ENCODE assay signal across 10 mouse cellular contexts in genomic region chr4:139872595-139872994, GRCm38 (mm10). TPM values are rescaled to one million over a fixed set of nuclear protein-coding genes. Genes with fewer than 3 reads are reported as not detected.
A peak's percentile ranks its signal among the peaks of the same experiment; 100 is the strongest.
DNase-seq lines count a peak whose midpoint lies in the region; ATAC-seq and TF ChIP-seq lines count a peak whose summit lies in the region.
"Had no signal": no experiment of that assay in that cellular context is flagged by ENCODE, and none has a peak within 500 bp of the region (broad histone marks: within the 10 kb centered on the region; RNA-seq: fewer than 3 reads in every experiment).

No protein-coding gene starts in this region.

- no peaks in the 10 kb centered on the region for H3K9me3 ChIP-seq in forebrain, embryonic 11.5 days (ENCODE audit: control insufficient read depth, low read length)
- H3K9me3 ChIP-seq in stomach, postnatal 0 days (ENCODE audit: control insufficient read depth, low read length), result no peaks in the 10 kb centered on the region

- no peaks in the 10 kb centered on the region for H3K36me3 ChIP-seq in forebrain, embryonic 11.5 days (ENCODE audit: control insufficient read depth, insufficient read depth, low read length)
- no peaks in the 10 kb centered on the region for H3K36me3 ChIP-seq in stomach, postnatal 0 days (ENCODE audit: control insufficient read depth, insufficient read depth, low read length)
- H3K36me3 ChIP-seq: G1E; limb, embryonic 12.5 days had no signal

- TF ChIP-seq CTCF in stomach, postnatal 0 days (IDR thresholded peaks at IDR 0.05; ENCODE audit: low read depth), result peak; percentile 92

- H3K4me2 ChIP-seq in forebrain, embryonic 11.5 days (ENCODE audit: low read depth, low read length, severe bottlenecking), result no peak overlapping the region
- no peak overlapping the region for H3K4me2 ChIP-seq in stomach, postnatal 0 days (replicated peaks; ENCODE audit: low read depth)
- H3K4me2 ChIP-seq: limb, embryonic 12.5 days had no signal

- H3K27ac ChIP-seq in forebrain, embryonic 11.5 days (ENCODE audit: low read depth, low read length), result no peak overlapping the region
- no peak overlapping the region for H3K27ac ChIP-seq in stomach, postnatal 0 days (replicated peaks)
- H3K27ac ChIP-seq: limb, embryonic 12.5 days had no signal

- ATAC-seq in forebrain, embryonic 11.5 days (replicated peaks; ENCODE audit: low FRiP score), result 0 out of 2 replicates have a peak, but pooled peaks have one; percentile 46
- no peak for ATAC-seq in stomach, postnatal 0 days (ENCODE audit: low FRiP score, low TSS enrichment)

- DNase-seq in adrenal gland, postnatal 10 days, result peak; percentile 61
- no peak for DNase-seq in adrenal gland, adult 8-10 months
- DNase-seq in urinary bladder, postnatal 14 days (ENCODE audit: low spot score), result peak; percentile 30
- no peak for DNase-seq in urinary bladder, adult 2 months (ENCODE audit: low spot score)
- peak; percentile 92 for DNase-seq in forebrain, embryonic 11.5 days (ENCODE audit: low spot score)
- DNase-seq in kidney, postnatal 10 days, result peak; percentile 63
- DNase-seq in mesoderm, embryonic 11.5 days (ENCODE audit: low read depth, low spot score), result peak; percentile 87
- DNase-seq in stomach, postnatal 0 days (ENCODE audit: low spot score), result peak; percentile 63

- H3K27me3 ChIP-seq in forebrain, embryonic 11.5 days (ENCODE audit: control insufficient read depth, insufficient read depth, low read length), result no peaks in the 10 kb centered on the region
- no peaks in the 10 kb centered on the region for H3K27me3 ChIP-seq in stomach, postnatal 0 days (ENCODE audit: control insufficient read depth, insufficient read depth, low read length)

- H3K4me3 ChIP-seq in forebrain, embryonic 11.5 days (ENCODE audit: low read depth, low read length), result no peak overlapping the region
- no peak overlapping the region for H3K4me3 ChIP-seq in stomach, postnatal 0 days (ENCODE audit: low read depth, low read length)
- H3K4me3 ChIP-seq: limb, embryonic 12.5 days had no signal

- no peaks in the 10 kb centered on the region for H3K4me1 ChIP-seq in forebrain, embryonic 11.5 days (replicated peaks; ENCODE audit: control insufficient read depth, insufficient read depth, low read length)
- no peaks in the 10 kb centered on the region for H3K4me1 ChIP-seq in stomach, postnatal 0 days (replicated peaks; ENCODE audit: control insufficient read depth, insufficient read depth)
- H3K4me1 ChIP-seq: limb, embryonic 12.5 days had no signal

- WGBS in forebrain, embryonic 11.5 days, result 4% methylated on average over 3 of the region's 3 CpGs
- WGBS in stomach, postnatal 0 days, result 3% methylated on average over 3 of the region's 3 CpGs

- no peak for TF ChIP-seq EP300 in stomach, postnatal 0 days (optimal IDR thresholded peaks at IDR 0.05)

- no peak overlapping the region for H3K9ac ChIP-seq in forebrain, embryonic 11.5 days (ENCODE audit: low read length)
- H3K9ac ChIP-seq in stomach, postnatal 0 days (ENCODE audit: low read length), result no peak overlapping the region
- H3K9ac ChIP-seq: limb, embryonic 12.5 days had no signal

RNA-seq across cellular contexts. Expression of gene Pax7, which starts 39.3 kb away (rescaled TPM):
- total RNA-seq in adrenal gland, postnatal 10 days (2021), result under 1 TPM; 0.15 to 0.64 TPM
- total RNA-seq in adrenal gland, adult 8-10 months (2022), result not detected
- not detected in 2 replicates for polyA plus RNA-seq in urinary bladder, adult 2 months (2012; rRNA removed)
- polyA plus RNA-seq in forebrain, embryonic 11.5 days (2014; fragmentation: Nextera tagmentation; extraction: Ambion mirVana), result 0.57 and 0.73 TPM in 2 replicates
- polyA plus RNA-seq in stomach, postnatal 0 days (2015; fragmentation: Nextera tagmentation; extraction: Ambion mirVana), result 0.02 TPM in 1 of 2 replicates, not detected in the other
- polyA plus RNA-seq: G1E had no signal

Comparison
In these comparisons a context has a peak if more than half of its experiments do, and no peak if none do; other contexts are left out.
1. DNase-seq: peak in adrenal gland, postnatal 10 days (single experiment), urinary bladder, postnatal 14 days (single experiment), forebrain, embryonic 11.5 days (single experiment), kidney, postnatal 10 days (single experiment), mesoderm, embryonic 11.5 days (single experiment) and stomach, postnatal 0 days (single experiment); none in adrenal gland, adult 8-10 months (single experiment) and urinary bladder, adult 2 months (single experiment).